Mouse (Mus musculus) adrenal gland, adult 8-10 months (tissue): ENCODE measurements around the gene Ctf1. TPM values are rescaled to one million over a fixed set of nuclear protein-coding genes. Genes with fewer than 3 reads are reported as not detected.
A peak's percentile ranks its signal among the peaks of the same experiment; 100 is the strongest.
"Not testable (repeated sequence)": the region's sequence is repeated elsewhere in the genome, so short reads cannot be mapped to it uniquely, and the experiment has no call there.

ENCODE experiments used
- DNase-seq: peaks from one replicate; pipeline ENCODE4 v3.0.0; 2022
- total RNA-seq, 4 experiments: library from RNA; stranded (reverse); gene quantifications; 2 replicates each; pipeline ENCODE4 v1.2.4; 2022

The Ctf1 gene
- total RNA-seq, 4 experiments from 2014 or later, result 2.2 to 4.5 (median 2.7) TPM

GRCm38 (mm10) chr7:127693730-127694129, 18.8 kb upstream of the Ctf1 start:
- not testable (repeated sequence) for DNase-seq

DNA sequence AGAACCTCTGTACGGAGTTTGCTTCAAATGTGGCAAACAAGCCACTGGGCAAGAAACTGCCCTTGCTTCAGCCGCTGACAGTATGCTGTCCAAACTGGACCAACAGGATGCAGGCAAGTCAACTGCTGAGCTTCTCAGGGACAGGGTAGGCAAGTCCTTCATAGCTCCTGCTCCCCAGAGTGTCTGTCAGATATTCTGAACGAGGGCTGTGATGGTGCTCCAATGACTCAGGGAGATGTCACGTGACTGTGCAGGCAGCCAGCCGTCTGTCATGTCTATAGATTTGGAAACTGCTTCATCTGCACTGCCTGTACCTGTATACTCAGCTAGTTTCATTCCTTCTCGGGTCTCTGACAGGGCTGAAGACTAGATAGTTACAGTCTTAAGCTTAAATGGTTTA, 13.6 kb upstream of the Ctf1 start:
- DNase-seq, result peak; percentile 59

DNA sequence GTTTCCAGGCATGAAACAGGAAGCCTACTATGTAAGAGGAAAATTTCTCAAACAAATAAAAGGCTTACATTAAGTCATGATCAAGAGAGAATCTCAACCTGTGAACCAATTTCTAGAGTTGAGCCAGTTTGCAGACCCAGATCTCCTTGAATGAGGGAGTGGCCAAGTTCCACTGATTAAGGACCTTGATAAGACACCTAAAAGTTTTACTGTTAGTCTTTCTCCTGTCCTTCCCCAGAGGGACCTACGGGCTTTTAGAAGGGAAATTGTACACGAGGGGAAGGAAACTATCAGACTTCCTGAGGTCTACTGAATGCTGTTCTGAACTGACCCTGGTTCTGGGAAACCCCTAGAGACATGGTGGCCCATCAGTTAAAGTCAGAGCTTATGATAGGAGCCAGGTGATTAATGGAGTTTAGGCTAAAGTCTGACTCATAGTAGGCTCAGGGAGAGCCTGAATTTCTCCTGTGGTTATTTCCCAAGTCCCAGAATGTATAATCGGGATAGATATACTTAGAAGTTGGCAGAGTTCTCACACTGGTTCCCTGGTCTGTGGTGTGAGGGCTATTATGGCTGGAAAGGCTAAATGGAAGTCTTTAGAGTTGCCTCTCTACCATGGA, 11.7 kb upstream of the Ctf1 start:
- DNase-seq, result no peak

DNA sequence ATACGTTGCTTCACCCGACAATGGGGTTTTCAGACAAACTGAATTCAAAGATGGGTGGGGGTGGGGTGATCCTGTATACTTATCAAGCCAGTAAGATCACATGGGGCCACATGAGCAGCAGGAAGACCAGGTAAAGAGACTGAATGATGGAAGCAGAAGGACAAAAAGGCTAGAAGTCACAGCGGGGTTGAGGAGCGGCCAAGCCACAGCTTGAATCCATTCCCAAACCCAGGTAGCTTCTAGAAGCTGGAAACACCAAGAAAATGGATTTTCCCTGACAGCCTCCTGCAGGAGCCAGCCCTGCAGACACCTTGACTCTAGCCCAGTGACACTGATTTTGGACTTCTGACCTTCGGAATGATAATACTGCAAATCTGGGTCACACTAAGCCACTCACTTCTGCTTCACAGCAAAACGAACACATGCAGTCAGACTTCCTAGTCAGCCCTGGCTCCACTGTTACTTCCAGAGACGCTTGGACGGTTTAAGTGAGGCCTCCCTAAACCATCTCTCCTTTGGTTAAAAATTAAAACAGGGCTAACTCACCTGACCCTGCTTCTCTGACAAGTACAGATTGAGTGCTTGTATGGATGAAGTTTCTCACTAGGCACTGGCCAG, 8.9 kb upstream of the Ctf1 start:
- no peak for DNase-seq

DNA sequence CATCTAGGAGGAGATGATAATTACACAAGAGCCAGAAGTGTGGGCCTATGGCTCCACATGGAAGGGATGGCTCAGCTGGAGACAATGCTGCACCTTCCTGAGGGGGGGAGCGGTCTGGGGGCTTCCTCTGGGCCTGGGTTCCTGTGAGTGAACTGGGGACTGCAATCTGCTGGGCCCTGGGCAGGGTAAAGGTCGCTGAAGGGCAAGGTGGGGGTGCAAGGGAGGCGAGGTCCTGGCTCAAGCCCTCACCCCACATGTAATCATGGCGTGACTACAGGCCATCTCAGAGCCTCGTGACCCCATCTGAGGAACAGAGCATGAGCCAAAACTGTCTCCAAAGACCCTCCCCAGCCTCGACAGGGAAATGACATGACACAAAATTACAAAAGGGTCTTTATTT, 7.9 kb upstream of the Ctf1 start:
- DNase-seq, result no peak

DNA sequence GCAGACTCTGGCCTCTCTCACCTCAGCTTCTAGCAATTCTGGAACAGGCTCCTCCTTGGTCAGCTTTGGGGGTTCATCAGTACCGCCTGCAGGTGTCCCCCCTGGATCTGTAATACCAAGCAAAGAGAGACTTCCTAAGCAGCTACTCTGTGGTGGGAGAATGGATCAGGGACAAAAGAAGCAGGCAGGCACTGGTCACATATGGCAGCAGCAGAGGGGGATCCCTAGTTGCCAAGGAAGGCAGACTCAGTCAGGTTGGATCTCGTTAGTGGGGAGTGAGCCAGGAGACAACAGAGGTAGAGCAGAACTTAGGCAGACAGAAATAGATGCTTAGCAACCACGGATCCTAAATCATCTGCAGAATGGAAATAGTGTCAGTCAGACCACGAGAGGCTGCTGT, 6.8 kb upstream of the Ctf1 start:
- DNase-seq, result no peak

- no peak for DNase-seq
Observed at GRCm38 (mm10) chr7:127707045-127707956, 5.2 kb upstream of the Ctf1 start.

- DNase-seq, result no peak
Observed at GRCm38 (mm10) chr7:127707957-127708206, 4.7 kb upstream of the Ctf1 start.

DNA sequence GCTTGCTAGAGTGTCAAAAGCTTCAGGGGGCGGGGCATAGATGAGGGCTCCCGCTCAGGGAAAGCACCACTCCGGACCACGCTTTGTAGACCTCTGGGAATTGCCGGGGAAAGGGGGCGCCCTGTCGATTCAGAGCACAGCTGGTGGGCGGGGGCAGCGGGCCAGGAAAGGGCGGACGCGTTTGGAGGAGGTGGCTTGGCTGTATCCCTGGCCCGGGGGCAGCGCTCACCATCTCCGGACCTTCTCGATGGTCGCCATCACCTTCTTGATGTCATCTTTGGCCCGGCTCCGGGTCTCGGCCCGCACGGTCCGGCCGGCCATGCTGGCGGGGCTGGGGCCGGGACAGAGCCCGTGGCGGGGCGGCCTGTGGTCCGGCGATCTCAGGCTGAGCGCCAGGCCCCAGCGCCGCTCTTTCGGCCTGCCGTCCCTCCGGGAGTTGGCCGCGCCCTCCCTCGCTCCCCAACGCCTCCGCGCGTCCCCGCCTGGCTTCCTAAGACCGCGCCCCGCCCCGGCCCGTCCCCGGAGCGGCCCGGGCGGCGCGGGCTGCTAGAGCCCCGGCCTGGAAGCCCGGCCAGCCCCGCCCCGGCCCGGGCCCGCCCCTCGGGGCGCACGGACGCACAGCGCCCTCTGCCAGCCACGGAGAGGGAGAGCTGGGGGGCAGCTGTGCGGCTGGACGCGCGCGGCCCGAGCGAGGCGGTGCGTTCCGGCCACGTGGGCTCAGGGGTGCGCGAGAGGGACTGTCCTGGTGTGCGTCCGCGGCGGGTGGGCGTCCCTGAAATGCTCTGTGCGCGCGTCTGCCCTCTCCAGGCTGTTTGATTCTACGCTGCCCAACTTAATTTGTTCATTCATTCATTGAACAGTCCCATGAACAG, 4.1 kb upstream of the Ctf1 start, which contains the start of gene Bcl7c:
Gene Bcl7c (minus strand): TSS at position 727 of the 872 bp plus-strand sequence.
- DNase-seq, result peak; percentile 91

DNA sequence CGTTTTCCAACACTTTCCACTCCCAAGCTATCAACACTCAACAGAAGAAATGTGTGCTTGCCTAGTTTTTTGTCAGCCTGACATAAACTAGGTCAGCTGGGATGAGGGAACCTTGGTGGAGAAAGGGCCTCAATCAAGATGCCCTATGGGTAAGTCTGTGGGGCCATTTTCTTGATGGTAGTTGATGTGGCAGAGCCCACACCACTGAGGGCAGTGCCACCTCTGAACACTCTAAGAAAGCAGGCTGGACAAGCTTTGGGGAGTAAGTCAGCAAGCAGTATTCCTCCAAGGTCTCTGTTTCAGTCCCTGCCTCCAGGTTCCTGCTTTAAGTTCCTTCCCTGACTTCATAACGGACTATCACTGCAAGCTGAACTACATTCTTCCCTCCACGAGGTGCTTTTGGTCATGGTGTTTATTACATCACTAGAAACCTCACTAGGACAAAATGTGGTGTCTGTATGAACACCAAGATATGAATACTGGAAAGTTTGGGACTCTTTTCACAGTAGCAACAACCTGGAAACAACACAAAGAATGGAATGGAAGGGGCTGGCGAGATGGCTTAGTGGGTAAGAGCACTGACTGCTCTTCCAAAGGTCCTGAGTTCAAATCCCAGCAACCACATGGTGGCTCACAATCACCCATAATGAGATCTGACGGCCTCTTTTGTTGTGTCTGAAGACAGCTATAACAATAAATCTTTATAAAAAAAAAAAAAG, 3.1 kb upstream of the Ctf1 start:
- DNase-seq, result no peak

- DNase-seq, result no peak
Observed at GRCm38 (mm10) chr7:127711031-127711430, 1.5 kb upstream of the Ctf1 start.

- no peak for DNase-seq
Observed at GRCm38 (mm10) chr7:127711456-127711855, 1.1 kb upstream of the Ctf1 start.

- no peak for DNase-seq
Observed at GRCm38 (mm10) chr7:127714816-127715215, 2.3 kb downstream of the Ctf1 start.

- DNase-seq, result no peak
Observed at GRCm38 (mm10) chr7:127716992-127717391, 4.5 kb downstream of the Ctf1 start.

DNA sequence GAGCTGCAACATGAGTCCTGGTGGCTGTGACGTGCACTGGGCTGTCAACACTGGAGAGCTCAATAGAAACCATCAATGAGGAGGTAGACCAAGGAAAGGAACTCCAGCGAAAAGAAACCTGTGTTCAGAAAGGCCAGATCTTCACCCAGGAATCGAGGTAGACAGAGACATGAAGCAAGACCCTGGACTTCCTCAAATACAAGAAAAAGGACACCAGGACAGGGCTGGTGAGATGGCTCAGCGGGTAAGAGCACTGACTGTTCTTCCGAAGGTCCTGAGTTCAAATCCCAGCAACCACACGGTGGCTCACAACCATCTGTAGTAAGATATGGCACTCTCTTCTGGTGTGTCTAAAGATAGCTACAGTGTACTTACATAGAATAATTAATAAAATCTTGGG, 5.8 kb downstream of the Ctf1 start:
- no peak for DNase-seq

DNA sequence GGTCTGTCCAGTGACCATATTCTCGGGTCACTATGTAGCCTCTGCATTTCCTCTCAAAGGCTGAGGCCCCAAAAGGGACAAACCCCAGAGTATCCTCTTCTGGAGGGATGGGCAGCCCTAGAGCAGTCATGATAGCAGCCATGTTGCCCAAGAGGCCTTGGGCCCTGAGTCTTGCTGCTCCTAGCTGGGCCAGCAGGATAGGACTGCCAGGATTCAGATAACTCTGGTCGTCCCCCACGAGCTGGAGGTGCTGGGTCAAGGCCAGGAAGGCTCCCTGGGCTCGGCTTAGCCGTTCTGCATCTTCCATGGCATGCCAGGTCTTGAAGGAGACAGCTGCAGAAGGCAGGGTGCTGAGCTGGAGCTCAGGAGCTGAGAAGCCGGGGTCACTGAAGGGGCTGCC, 6.7 kb downstream of the Ctf1 start:
- no peak for DNase-seq

GRCm38 (mm10) chr7:127725490-127725889, 13.0 kb downstream of the Ctf1 start:
- DNase-seq, result no peak

DNA sequence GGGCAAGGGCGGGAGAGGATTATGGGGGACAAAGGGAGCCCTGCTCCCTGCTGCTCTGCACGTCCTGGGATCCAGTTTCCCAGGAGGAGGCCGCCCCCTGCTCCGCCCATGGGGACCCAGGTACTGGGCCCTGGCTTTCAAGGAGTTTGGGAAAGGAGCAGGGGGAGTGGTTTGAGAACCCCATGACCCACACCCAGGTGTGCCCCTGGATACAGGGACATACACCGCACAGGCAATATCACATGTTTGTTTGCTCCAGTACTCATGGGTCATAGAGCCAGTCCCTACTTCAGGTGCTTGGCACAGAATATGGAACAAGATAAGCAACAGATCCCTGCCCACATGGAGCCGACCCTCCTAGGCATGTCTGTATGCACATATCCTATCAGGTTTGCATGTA, 13.4 kb downstream of the Ctf1 start:
- DNase-seq, result no peak

DNA sequence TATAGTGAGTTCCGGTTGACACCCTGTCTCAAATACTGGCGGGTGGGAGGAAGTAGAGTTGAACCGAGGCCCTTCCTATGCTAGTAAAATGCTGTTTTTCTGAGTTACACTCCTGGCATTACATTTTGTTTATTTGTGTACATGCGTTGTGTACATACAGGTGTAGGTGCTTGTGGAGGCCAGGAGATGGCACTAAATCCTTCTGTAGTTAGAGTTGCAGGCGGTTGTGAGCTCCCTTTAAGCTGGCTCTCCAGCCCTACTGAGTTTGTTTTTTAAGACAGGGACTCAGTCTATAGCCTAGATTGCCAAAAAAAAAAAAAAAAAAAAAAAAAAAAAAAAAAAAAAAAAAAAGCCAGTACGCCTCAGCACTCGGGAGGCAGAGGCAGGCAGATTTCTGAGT, 15.4 kb downstream of the Ctf1 start:
- no peak for DNase-seq

DNA sequence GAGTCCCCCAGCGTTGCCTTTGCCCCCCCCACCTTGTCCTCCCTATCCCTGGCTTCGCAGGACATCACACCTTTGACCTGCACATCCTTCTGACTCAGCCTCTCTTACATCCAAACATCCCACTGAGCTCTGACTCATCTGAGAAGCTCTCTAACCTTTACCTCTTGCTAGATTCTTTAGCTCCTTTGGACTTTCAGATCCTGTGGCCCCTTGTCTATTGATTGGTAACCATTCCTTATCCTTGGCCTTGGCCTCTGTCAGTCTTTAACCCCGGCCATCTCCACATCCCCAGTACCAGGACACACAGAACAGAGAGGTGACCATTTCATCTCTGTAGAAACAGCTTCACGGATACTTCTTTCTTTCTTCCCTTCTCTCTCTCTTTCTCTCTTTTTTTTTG, 17.6 kb downstream of the Ctf1 start:
- no peak for DNase-seq

DNA sequence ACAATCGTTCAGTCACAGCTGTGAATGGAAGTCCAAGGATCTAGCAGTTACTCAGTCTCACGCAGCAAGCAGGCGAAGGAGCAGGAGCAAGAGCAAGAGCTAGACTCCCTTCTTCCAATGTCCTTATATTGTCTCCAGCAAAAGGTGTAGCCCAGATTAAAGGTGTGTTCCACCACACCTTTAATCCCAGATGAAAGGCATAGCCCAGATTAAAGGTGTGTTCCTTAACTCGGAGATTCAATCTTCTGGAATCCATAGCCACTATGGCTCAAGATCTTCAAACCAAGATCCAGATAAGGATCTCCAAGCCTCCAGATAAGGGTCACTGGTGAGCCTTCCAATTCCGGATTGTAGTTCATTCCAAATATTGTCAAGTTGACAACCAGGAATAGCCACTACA, 19.5 kb downstream of the Ctf1 start, which contains the start of gene Ctf2:
Gene Ctf2 (minus strand): TSS at position 101 of the 400 bp plus-strand sequence.
- not testable (repeated sequence) for DNase-seq
